Mouse (Mus musculus) thymus, postnatal 0 days (tissue): ENCODE measurements at regions not wholly inside any gene's neighbourhood (a gene's known extent, or its start where the extent isn't known, plus 50 kb on each side); places are given as distances from the start of the nearest gene placed in this dataset.

Experiments
- DNase-seq: peaks from one replicate; pipeline ENCODE4 v3.0.0-alpha.2; 2015; ENCODE audit warnings: low spot score

DNA sequence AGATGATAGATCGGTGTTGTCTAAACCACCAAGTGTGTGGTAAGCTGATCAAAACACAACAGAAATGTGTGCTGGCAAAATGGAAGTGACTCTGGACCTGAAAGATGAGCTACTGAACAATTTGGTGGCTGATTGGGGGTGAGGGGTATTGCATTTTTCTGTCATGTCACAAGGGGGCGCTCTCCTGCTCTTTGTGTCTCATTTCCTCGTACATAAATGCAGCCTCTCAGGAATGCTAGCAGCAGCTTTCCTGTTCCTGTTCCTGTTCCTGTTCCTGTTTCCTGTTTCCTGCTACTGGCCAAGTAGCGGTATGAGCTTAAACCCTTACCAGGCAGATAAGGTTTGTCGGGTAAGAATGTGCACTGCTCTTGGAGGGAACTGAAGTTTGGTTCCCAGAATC lies 134.7 kb upstream of the Fstl4 start:
- DNase-seq, result peak; percentile 37

DNA sequence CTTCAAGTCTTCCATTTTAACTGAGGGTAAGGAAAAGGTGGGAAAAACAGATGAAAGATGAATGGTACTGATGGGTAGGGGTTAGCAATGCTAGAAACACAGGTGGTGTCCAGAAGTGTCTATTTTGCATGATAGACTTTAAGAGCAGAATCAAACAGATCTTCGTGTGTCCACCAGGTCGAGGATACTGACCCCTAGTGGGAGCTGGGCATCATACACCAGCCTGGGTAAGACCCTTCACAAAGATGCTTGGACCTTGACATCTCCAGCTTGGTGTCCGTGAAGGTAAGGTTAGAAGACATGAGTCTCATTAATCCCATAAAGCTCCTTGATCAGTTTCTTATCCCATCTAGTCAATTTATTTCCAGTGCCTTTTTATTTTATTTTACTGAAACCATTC lies 132.9 kb upstream of the Fstl4 start:
- DNase-seq, result no peak

DNA sequence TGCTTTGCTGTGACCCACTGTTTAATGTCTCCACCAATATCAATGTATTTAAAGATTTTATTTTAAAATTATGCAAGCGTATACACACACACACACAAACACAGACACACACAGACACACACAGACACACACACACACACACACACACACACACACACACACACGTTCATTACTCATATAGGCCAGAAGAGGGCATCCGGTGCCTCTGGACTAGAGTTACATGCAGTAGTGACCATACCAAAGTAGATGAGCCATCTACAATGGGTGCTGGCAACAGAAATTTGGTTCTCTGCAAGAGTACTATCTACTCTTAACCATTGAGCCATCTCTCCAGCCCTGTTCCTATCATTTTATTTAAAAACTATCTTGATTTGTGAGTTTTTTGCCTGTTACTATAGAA lies 130.2 kb upstream of the Fstl4 start:
- no peak for DNase-seq

DNA sequence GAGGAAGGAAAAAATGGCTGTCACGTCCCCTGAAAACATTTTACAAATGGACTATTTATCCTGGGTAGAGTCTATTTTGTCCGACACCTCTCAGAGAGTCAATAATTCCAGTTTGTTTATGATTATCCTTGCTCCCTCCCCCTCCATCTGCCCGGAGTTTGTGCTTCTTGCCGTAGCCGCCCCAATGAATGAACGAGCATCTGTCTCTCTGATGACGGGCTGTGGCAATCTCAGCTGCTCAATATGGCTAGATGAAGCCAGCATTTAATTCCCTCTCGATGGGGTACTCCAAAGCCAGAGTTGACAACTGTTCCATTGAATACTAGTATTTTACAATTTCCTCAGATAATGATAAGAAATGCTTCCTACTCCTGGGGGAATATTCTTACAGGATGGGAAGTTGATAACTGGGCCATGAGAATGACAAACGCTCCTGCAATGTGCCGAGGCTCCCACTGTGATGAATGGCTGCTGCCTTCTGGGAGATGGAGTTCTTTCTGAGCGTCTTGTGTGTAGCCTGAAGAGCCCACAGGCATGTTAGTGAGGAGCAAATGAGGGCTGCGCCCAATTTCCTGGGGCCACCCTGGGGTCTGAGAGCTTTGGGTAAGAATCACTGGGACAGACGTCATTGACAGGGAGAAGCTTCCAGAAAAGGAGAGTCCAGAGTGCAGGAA lies 128.6 kb upstream of the Fstl4 start:
- DNase-seq, result no peak

DNA sequence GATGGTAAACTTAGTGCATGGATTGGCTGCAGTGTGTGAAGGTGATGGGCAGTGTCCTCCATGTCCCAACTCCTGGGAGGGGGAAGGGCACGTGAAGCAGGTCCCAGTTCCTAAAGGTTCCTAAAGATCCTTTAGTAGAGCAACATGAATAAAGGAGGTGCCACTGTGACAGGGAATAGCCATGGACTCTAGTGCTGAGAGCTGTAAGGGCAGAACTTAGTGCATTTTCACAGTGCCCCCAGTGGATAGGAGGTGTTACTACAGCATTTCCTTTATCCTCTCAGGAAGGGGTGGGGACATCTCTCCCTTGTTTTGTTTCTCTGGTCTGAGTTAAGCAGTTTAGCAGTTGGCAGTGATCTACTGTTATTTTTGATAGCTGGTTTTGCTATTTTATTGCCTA lies 125.5 kb upstream of the Fstl4 start:
- no peak for DNase-seq

DNA sequence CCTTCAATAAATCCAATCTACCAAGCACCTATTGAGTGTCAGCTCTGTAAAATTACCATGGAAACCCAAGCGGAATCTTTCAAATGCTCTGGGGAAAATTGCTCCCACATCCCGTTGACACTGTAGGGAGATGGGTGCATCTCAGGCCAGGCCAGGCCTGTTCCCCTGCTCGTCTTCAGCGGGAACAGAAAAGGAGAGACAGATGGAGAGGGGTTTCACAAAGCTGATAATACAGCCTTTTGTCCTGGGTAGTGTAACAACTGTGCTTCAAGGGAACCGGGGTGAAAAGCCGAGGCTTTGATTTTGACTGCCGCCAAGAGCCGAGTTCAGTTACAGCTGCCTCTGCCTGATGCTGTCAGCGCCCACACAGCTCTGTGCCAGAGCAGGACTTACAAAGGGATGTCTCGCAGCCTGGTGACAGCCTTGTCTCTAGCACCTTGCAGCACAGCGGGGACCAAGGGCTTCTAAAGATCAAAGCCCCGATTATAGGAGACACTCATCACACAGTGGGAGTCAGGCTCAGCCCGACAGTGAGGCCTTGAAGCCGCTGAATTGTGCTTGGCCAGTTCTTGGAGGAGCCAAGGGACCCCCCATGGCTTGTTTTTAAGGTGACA lies 122.6 kb upstream of the Fstl4 start:
- no peak for DNase-seq

DNA sequence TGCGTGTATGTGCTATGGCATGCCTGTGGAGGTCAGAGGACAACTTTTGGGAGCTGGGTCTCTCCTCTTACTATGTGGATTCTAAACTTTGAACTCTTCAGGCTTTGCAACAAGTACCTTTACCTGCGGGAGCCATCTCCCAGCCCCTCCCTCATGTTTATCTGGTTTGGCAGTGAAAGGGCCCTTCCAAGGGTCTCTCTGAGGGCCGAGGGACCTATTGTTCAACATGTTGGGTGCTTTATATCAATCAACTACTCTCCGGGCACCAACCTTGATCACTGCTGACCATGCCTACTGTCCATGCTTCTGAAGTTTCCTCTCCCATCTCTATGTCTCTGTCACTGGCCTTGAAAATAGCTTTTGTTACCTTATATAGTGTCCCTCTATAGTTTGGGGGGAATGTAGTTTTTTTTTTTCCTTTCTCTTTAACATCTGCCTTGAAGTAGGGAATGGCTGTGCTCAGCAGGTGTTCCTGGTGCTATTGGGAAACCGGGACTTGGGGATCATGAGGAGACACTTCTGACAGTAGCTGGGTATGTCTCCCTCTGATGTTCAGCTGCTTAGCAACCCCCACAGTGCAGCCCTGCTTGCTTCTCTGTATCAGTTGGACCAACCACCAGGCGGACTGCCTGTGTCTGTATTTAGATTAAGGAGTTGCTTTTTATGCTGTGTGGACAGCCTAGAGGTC lies 120.2 kb upstream of the Fstl4 start:
- DNase-seq, result no peak

DNA sequence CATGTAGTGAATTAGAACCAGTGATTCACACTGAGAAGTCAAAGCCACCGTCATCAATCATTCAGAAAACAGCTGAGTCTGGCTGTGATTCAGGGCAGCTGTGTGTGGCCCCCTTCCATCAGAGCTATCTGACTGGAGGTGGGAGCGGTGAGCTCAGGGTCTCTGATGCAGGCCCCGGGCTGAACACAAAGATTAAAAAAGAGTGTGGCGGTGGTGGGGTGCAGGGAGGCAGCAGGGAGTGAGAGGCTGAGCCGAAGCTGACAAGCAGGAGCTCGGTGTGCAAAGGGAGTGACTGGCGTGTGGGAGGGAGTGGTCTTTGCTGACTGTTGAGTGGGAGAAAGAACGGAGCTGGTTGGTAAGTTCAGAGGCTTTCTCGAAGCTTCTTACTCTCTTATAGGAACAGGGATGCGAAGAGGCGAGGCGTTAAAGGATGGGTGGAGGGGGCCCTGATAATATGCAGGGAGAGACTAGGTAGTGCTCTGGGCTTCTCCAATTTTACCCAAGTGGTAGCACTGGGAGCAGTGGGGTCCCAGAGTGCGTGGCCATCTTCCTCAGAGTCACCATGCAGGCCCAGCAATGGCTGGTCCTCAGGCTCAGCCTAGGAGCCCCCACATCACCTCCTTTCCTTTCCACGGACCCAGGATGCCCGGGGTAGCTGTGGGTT lies 116.1 kb upstream of the Fstl4 start:
- no peak for DNase-seq

DNA sequence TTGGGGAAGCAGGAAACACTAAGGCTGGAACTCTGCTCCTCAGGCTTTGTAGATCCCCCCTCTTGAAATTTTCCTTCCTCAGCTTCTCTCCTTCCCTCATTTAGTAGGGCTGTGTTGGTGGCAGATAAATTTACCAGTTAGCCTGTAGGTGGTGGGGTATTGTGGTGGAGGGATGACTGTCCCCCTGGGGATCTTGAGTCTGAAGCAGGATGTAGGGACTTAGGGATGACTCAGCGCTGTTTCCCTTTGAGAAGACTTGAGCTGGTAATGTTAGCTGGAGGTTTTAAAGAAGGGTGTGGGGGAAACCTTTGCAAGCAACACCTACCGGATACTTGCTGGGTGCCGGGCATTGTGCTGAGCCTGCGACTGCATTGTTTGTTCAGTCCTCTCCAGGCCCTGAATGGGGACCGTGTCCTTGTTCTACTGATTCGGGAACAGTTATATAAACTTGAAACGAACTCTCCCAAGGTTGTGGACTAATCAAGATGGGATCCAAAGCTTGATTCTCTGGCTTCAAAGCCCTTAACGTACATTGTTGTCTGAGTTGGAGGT lies 115.5 kb upstream of the Fstl4 start:
- no peak for DNase-seq

DNA sequence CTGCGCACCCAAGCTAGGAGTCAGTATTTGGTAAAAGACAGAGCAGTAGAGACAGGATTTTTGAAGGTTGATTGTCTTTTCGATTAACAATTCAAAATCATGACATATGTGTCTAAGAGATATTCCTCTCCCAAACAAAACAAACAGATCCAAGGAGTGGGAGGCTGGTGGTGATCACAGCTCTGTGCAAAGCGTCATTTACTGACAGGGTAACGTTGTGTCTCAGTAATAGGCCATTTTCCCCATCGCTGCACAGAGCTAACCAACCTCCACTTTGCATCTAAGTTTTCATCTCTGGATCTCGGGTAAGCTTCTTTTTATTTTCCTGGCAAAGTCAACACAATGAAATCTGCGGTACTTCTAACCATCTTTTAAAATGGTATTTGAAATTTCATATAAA lies 109.8 kb upstream of the Fstl4 start:
- DNase-seq, result no peak

DNA sequence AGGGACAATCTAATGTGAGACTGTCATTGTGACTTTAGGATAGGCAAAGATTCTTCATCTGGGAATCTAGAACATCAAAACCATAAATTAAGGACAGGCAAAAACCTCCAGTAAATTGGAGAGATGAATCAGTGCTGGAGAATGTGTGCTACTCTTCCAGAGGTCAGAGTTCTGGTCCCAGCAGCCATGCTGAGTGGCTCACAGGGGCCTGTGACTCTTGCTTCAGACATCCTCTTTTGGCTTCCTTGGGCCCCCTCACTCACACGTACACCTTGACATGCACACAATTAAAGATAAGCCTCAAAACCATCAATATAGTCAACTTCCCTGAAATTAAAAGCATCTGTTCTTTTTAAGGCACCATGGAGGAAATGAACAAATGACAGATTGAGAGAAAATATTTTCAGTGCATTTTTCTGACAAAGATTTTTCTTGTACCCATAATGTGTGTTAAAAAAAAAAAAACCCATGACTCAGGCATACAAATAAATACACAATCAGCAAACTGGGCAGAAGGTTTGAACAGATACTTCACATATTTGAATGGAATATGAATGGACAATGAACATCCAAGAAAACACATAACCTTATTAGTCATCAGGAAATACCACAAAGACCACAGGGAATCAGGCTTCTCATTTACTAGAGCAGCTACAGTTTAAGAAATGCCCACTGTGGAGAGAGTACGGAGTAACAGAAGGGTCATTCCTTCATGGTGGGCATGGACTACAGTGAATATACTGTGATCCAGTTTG lies 108.5 kb upstream of the Fstl4 start:
- no peak for DNase-seq

DNA sequence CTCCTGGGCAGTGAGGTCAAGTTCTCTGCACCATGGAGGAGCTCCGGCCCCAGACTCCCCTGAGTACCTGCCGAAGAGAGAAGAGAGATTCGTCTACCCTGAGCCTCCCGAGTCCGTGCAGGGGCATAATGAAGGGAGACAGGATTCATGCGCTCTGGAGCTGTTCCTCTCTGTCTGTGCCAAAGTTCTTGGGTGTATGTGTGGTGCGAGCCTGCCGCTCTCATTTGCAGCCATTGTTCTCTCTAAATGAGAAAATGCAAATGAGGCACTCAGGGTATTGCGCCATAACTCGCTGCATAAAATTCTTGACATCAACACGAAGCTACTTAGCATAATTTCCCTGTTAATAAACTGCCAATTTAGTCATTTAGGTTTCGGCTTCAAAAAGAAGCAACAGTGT lies 103.2 kb upstream of the Fstl4 start:
- no peak for DNase-seq

DNA sequence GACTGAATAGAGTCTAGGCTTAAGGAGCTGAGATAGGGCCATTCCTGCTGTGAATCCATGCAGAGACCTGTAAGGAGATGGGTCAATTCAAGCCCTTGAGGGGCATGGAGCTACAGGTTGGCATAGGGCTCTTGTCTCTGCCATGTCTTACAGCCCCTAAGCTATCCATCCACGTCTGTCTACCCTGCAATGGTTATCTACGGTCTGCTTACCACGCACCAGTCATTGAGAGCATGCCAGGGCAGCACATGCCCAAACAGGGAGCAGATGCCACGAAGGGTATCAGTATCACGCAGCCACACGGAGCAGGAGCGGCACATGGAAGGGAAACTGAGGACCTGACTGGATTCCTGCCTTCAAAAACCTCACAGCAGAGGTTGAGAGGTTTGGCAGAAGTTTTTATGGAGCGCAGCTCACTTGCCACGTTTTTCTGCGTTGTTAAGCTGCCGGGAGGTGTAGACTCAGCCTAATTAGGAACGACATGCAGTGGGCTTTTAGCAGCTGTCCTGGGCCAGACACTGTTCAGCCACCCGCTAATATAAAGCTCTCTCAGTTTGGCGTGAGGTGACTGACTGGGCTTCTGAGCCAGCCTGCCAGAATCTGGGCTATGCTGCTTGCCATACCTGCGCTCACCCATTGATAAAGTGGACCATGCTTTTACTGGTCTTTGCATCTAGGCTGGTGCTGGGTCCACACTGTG lies 102.4 kb upstream of the Fstl4 start:
- DNase-seq, result no peak

DNA sequence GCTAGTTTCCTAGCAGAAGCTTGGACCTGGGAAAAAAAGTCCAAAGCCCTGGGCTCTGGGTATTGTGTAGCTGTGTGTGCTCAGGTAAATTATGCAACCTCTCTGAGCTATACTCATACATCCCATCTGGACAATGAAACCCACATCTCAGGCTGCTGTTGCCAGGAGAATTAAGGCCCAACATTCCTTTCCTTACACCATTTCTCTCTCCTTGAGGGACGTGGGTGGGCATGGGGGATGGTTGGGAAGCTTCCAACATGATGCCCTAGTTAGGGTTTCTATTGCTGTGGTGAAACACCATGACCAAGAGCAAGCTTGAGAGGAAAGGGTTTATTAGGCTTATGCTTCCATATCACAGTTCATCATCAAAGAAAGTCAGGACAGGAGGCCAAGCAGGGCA lies 99.1 kb upstream of the Fstl4 start:
- DNase-seq, result no peak

DNA sequence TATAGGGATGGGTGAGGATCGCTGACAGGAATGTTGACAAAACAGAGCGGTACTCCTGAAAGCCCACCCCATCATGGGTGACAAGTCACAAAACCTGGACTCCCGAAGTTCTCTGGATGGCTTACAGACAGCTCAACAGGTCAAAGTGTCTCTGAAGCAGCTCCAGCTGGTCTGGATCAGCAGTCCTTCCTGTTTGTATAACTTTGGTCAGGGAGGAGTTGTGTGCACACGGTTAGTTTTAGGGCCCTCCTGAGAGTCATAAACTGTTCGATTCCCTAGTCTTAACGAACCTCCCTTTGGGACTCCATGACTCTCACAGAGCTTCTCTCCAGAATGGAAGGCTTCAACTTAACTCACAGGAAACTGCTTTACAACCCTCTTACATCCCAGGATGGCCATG lies 89.4 kb upstream of the Fstl4 start:
- DNase-seq, result no peak

DNA sequence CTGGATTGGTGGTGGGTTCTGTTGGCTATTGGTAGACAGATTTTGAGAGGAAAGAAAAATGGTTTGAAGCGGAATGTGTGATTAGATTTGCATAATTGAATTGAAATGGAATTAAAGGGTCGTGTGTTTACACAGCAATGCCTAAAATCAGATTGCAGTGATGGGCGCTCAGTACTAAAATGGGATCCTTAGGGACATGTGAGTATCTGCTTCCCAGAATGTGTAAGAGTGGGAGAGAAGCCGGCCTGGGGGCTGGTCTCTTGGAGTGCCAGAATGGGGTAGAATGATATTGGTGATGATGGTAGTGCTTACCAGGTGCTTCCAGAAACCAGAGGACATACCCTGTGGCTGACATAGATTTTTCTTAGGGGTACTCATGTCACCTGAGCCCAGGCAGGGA lies 86.2 kb upstream of the Fstl4 start:
- no peak for DNase-seq

DNA sequence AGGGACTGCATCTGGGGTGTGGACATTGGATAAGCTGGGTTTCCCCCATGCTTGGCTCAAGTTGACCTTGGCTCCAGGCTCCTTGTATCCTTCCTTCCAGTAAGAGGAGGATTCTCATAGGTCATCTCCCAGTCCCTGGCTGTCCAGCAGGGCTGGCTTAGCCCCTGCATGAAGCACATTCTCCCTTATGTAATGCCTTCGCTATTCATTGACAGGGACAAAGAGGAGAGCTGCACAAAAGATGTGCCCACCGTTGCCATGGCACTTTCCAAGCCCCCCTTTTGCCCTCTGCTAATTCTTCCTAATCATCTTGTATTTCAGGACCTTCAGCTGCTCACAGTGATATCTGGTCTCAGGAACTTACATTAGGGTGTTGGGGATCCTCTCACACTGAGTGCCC lies 79.0 kb upstream of the Fstl4 start:
- no peak for DNase-seq

DNA sequence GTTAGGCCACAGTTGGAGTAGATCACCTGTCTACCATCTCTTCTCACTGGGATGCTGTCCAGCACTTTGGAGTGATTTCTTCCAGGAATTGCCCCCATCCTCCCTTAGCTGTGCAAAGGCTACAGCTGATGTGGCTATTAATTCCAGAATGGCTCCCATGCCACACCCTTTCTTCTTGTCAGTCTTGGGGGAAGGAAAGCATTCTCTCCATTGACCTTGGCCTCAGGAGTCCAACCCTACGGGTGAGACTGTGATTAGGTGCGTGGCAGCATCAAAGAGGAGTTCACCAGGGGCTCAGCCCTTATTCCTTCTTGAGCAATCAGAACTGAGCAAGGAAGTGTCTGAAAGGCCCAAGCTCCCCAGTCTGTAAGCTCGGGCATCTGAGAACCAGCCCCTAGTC lies 71.7 kb upstream of the Fstl4 start:
- no peak for DNase-seq

DNA sequence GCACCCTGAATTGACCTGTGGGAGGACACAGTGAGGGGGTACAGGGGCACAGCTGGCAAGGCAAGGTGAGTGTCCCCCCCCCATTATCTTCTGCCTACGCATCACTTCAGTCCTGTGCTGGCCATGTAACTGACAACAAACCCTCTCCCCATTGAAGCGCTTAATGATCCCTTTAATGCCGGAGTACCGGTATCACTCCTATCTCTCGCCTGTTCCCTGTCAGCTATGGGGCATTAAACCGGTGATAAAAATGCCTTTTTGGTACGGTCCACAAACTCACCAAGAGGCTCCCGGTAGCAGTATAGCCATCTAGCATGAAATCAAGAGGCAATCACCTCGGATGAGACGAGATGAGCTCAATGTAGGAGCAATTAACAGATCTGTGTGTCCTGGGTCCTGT lies 62.8 kb upstream of the Fstl4 start:
- DNase-seq, result no peak

DNA sequence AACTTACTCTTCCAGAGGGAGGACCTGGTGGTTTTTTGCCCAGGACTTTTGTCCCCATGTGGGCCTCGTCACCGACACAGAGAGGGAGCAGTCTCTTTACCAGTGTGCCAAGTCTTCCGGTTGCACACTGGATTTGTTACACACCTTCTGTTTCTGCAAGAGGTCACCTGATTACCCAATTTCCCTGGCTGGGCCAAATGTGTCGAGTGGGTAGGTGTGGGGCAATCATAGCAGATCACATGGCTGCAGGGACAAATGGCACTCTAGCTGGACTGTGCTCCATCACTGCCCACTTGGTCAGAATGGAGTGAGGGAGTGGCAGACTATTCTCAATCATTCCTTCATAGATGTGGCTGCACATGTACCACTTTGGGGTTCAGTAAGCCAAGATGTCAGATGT lies 61.0 kb upstream of the Fstl4 start:
- DNase-seq, result no peak
